In the genomic region with DNA sequence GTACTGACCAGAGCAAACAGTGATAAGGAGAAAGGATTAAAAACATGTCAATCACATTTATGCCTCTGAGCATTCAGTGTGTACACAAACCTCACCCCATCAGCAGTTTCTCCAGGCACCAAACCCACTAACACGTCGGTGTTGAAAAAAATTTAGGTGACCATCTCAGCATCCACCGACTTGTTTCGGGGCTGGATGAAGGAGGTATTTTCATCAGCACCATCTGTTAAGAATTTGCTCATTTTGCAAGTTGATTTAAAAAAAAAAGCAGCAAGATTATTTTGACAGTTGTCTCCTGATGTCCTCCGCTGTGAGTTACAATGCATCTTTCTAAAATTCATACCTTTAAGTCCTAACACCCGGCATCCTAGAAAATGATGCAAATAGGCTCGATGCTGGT, we compare ENCODE assay signal across 25 mouse cellular contexts. TPM values are rescaled to one million over a fixed set of nuclear protein-coding genes. Genes with fewer than 3 reads are reported as not detected.
DNase-seq lines count a peak whose midpoint lies in the region; ATAC-seq and TF ChIP-seq lines count a peak whose summit lies in the region.
"Had no signal": no experiment of that assay in that cellular context is flagged by ENCODE, and none has a peak within 500 bp of the region (broad histone marks: within the 10 kb centered on the region; RNA-seq: fewer than 3 reads in every experiment).

No protein-coding gene starts in this region.

- no peak for TF ChIP-seq CTCF in left cerebral cortex, adult 2 months (IDR thresholded peaks at IDR 0.05)
- no peak for TF ChIP-seq CTCF in cortical plate, adult 2 months (IDR thresholded peaks at IDR 0.05; ENCODE audit: extremely low read depth, insufficient read depth, low read length)
- TF ChIP-seq CTCF in intestine, postnatal 0 days (IDR thresholded peaks at IDR 0.05; ENCODE audit: low read depth), result no peak

- peak; percentile 44 for ATAC-seq in frontal cortex, adult (ENCODE audit: low TSS enrichment)
- ATAC-seq in forebrain, embryonic 14.5 days, result no peak
- no peak for ATAC-seq in intestine, postnatal 0 days
- ATAC-seq: activated CD4-positive, CD25-positive, alpha-beta regulatory T cell, adult 4 months; CD4-positive, CD25-positive, alpha-beta regulatory T cell, adult 4 months; Patski had no signal

- WGBS in forebrain, embryonic 14.5 days, result 85% methylated on average over 7 of the region's 7 CpGs
- WGBS in intestine, postnatal 0 days, result 57% methylated on average over 7 of the region's 7 CpGs

- no peaks in the 10 kb centered on the region for H3K9me3 ChIP-seq in forebrain, embryonic 14.5 days (replicated peaks; ENCODE audit: control insufficient read depth, low read length)
- H3K9me3 ChIP-seq in intestine, postnatal 0 days (ENCODE audit: control insufficient read depth), result no peaks in the 10 kb centered on the region
- H3K9me3 ChIP-seq: G1E had no signal

- H3K27ac ChIP-seq in left cerebral cortex, adult 2 months, result peak overlapping the region; percentile 85
- peak overlapping the region; percentile 54; the same call in 1 of the 2 replicates for H3K27ac ChIP-seq in cortical plate, adult 2 months (ENCODE audit: insufficient read depth, low read length)
- no peak overlapping the region for H3K27ac ChIP-seq in forebrain, embryonic 14.5 days (ENCODE audit: low read depth, low read length)
- H3K27ac ChIP-seq in intestine, postnatal 0 days (ENCODE audit: low read depth, low read length), result no peak overlapping the region

- DNase-seq in frontal cortex, postnatal 25 days (ENCODE audit: low spot score in 2 of 2), result no peak
- no peak for DNase-seq in left cerebral cortex, adult 2 months (ENCODE audit: extremely low spot score in 1 of 2, low spot score in 2 of 2)
- DNase-seq in left cerebral cortex, postnatal 4 days, result no peak
- peak; percentile 67 for DNase-seq in brain, adult 2 months (ENCODE audit: low read depth, low spot score)
- no peak for DNase-seq in forebrain, embryonic 14.5 days (ENCODE audit: low spot score)
- DNase-seq: adrenal gland, adult 2 months; adrenal gland, adult 8-10 months; adrenal gland, postnatal 10 days; adrenal gland, postnatal 14 days; adrenal gland, postnatal 25 days; adrenal gland, postnatal 36 days; B cell, adult 2 months; cerebellum, adult 11 months; cerebellum, adult 11-12 months; cerebellum, adult 18-20 months had no signal

- H3K36me3 ChIP-seq in forebrain, embryonic 14.5 days (ENCODE audit: control insufficient read depth, insufficient read depth, low read length), result no peaks in the 10 kb centered on the region
- no peaks in the 10 kb centered on the region for H3K36me3 ChIP-seq in intestine, postnatal 0 days (ENCODE audit: control insufficient read depth, insufficient read depth)
- H3K36me3 ChIP-seq: G1E had no signal

- H3K9ac ChIP-seq in forebrain, embryonic 14.5 days (ENCODE audit: low read length), result no peak overlapping the region
- H3K9ac ChIP-seq in intestine, postnatal 0 days (ENCODE audit: low read depth, low read length), result no peak overlapping the region

- H3K27me3 ChIP-seq in forebrain, embryonic 14.5 days (replicated peaks; ENCODE audit: control insufficient read depth, insufficient read depth, low read length), result no peaks in the 10 kb centered on the region
- H3K27me3 ChIP-seq in intestine, postnatal 0 days (replicated peaks; ENCODE audit: control insufficient read depth, insufficient read depth, low read length), result no peaks in the 10 kb centered on the region

- H3K4me2 ChIP-seq in forebrain, embryonic 14.5 days (ENCODE audit: low read length), result no peak overlapping the region
- no peak overlapping the region for H3K4me2 ChIP-seq in intestine, postnatal 0 days (replicated peaks; ENCODE audit: low read depth)

- TF ChIP-seq POLR2A in cortical plate, adult 2 months (IDR thresholded peaks at IDR 0.05; ENCODE audit: extremely low read depth, insufficient read depth, low read length), result no peak

- intact Hi-C loops in left cerebral cortex, adult 2 months (cut with DNase I), result loop anchor here (2.0 kb wide), 2 partner anchors 16 to 58 kb away; no protein-coding TSS in a partner anchor
- intact Hi-C loops in left cerebral cortex, postnatal 4 days (cut with DNase I), result no loop called here

- H3K4me3 ChIP-seq in left cerebral cortex, adult 2 months, result no peak overlapping the region
- no peak overlapping the region for H3K4me3 ChIP-seq in cortical plate, adult 2 months (ENCODE audit: insufficient read depth, low read length)
- H3K4me3 ChIP-seq in forebrain, embryonic 14.5 days (ENCODE audit: low read depth, low read length), result no peak overlapping the region
- H3K4me3 ChIP-seq in intestine, postnatal 0 days (ENCODE audit: low read depth, low read length), result no peak overlapping the region

- peaks cover 9% of the 10 kb centered on the region for H3K4me1 ChIP-seq in cortical plate, adult 2 months (ENCODE audit: control insufficient read depth, insufficient read depth, low read length)
- H3K4me1 ChIP-seq in forebrain, embryonic 14.5 days (ENCODE audit: control insufficient read depth, insufficient read depth, low read length), result no peaks in the 10 kb centered on the region
- H3K4me1 ChIP-seq in intestine, postnatal 0 days (replicated peaks; ENCODE audit: control insufficient read depth, insufficient read depth, low read length), result no peaks in the 10 kb centered on the region

RNA-seq across cellular contexts. Expression of gene Ccdc190, which starts 29.8 kb away (rescaled TPM):
- total RNA-seq in left cerebral cortex, adult 2 months (2021), result 10 to 100 TPM; 15.3 to 21.5 TPM
- 1 to 10 TPM; 5.8 to 6.3 TPM for total RNA-seq in left cerebral cortex, postnatal 4 days (2021)
- polyA plus RNA-seq in cortical plate, adult 2 months (2012; rRNA removed), result 30.7 and 31.9 TPM in 2 replicates
- 2.3 and 3.8 TPM in 2 replicates for polyA plus RNA-seq in forebrain, embryonic 14.5 days (2014; fragmentation: Nextera tagmentation; extraction: Ambion mirVana)
- polyA plus RNA-seq in intestine, postnatal 0 days (2015; fragmentation: Nextera tagmentation; extraction: Ambion mirVana), result not detected in 2 replicates
- total RNA-seq: adrenal gland, postnatal 10 days; adrenal gland, postnatal 14 days; CH12.LX; G1E; MEL had no signal
- polyA plus RNA-seq: activated CD4-positive, CD25-positive, alpha-beta regulatory T cell, adult 4 months; adrenal gland, adult 2 months; C2C12; CD4-positive, CD25-positive, alpha-beta regulatory T cell, adult 4 months; G1E had no signal

Comparison
In these comparisons a context has a peak if more than half of its experiments do, and no peak if none do; other contexts are left out.
1. H3K27ac ChIP-seq: peak in left cerebral cortex, adult 2 months (single experiment) and cortical plate, adult 2 months (single experiment); none in forebrain, embryonic 14.5 days (single experiment) and intestine, postnatal 0 days (single experiment).